11 mouse cellular contexts compared by ENCODE assay signal in the genomic region with DNA sequence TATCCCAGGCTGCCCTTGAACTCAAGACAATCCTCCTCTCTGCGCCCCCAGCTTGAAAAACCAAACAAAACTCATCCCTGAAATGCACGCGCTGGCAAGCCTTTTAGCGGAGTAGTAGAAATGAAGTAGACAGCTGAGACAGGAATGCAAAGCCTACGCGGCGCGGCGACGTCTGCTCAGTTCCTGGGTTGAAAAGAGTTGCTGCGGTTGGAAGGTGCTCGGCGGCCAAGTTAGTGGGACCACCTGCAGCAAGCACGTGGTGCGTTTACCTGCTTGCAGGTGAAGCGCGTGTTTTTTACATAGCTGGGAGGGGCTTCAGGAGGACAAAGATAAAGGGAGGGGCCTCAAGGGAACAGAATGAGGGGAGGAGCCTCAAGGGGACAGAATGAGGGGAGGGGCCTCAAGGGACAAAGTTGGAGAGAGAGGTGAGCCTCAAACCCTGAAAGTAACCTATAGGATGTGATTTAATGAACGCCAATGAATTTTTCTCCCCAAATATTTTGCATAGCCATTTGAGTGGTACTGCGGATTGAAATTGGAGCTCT. TPM values are rescaled to one million over a fixed set of nuclear protein-coding genes. Genes with fewer than 3 reads are reported as not detected.
DNase-seq lines count a peak whose midpoint lies in the region; ATAC-seq and TF ChIP-seq lines count a peak whose summit lies in the region.
"Had no signal": no experiment of that assay in that cellular context is flagged by ENCODE, and none has a peak within 500 bp of the region (broad histone marks: within the 10 kb centered on the region; RNA-seq: fewer than 3 reads in every experiment).

No protein-coding gene starts in this region.

- no peaks in the 10 kb centered on the region for H3K9me3 ChIP-seq in heart, embryonic 12.5 days (replicated peaks)
- H3K9me3 ChIP-seq in midbrain, embryonic 13.5 days, result no peaks in the 10 kb centered on the region
- no peaks in the 10 kb centered on the region for H3K9me3 ChIP-seq in midbrain, embryonic 14.5 days (ENCODE audit: control insufficient read depth, low read length)
- H3K9me3 ChIP-seq in forebrain, embryonic 16.5 days (ENCODE audit: control insufficient read depth, low read length), result no peaks in the 10 kb centered on the region
- no peaks in the 10 kb centered on the region for H3K9me3 ChIP-seq in neural tube, embryonic 12.5 days

- ATAC-seq in heart, embryonic 12.5 days (ENCODE audit: insufficient number of reproducible peaks, low FRiP score), result no peak
- ATAC-seq in midbrain, embryonic 13.5 days, result no peak
- no peak for ATAC-seq in midbrain, embryonic 14.5 days (ENCODE audit: low FRiP score, low TSS enrichment)
- ATAC-seq in forebrain, embryonic 16.5 days, result no peak
- ATAC-seq in neural tube, embryonic 12.5 days (ENCODE audit: low FRiP score, low read depth), result no peak

- H3K27me3 ChIP-seq in heart, embryonic 12.5 days (replicated peaks), result peaks cover 44% of the 10 kb centered on the region
- peaks cover 52% of the 10 kb centered on the region for H3K27me3 ChIP-seq in midbrain, embryonic 13.5 days
- peaks cover 40% of the 10 kb centered on the region for H3K27me3 ChIP-seq in midbrain, embryonic 14.5 days (ENCODE audit: control insufficient read depth, insufficient read depth, low read length)
- H3K27me3 ChIP-seq in forebrain, embryonic 16.5 days (replicated peaks; ENCODE audit: control insufficient read depth, insufficient read depth, low read length), result peaks cover 32% of the 10 kb centered on the region
- H3K27me3 ChIP-seq in neural tube, embryonic 12.5 days (replicated peaks), result peaks cover 49% of the 10 kb centered on the region
- peaks cover 28% of the 10 kb centered on the region for H3K27me3 ChIP-seq in thymus, adult 2 months (ENCODE audit: control insufficient read depth, insufficient read depth, low read length)

- peak overlapping the region; percentile 46; the same call in 1 of the 2 replicates for H3K9ac ChIP-seq in heart, embryonic 12.5 days
- H3K9ac ChIP-seq in midbrain, embryonic 13.5 days (replicated peaks), result no peak overlapping the region
- no peak overlapping the region for H3K9ac ChIP-seq in midbrain, embryonic 14.5 days (replicated peaks; ENCODE audit: low read length)
- H3K9ac ChIP-seq in forebrain, embryonic 16.5 days (replicated peaks; ENCODE audit: low read depth, low read length), result no peak overlapping the region
- H3K9ac ChIP-seq in neural tube, embryonic 12.5 days, result no peak overlapping the region

- TF ChIP-seq CTCF in thymus, adult 2 months (IDR thresholded peaks at IDR 0.05; ENCODE audit: borderline replicate concordance, control insufficient read depth, extremely low read depth, insufficient read depth, low read length, poor library complexity), result no peak

- H3K27ac ChIP-seq in heart, embryonic 12.5 days (ENCODE audit: poor library complexity, severe bottlenecking), result no peak overlapping the region
- H3K27ac ChIP-seq in midbrain, embryonic 13.5 days, result no peak overlapping the region
- no peak overlapping the region for H3K27ac ChIP-seq in midbrain, embryonic 14.5 days (replicated peaks; ENCODE audit: low read depth, low read length)
- no peak overlapping the region for H3K27ac ChIP-seq in forebrain, embryonic 16.5 days (ENCODE audit: low read length)
- no peak overlapping the region for H3K27ac ChIP-seq in neural tube, embryonic 12.5 days
- H3K27ac ChIP-seq in thymus, adult 2 months (ENCODE audit: control insufficient read depth, insufficient read depth, low read length), result no peak overlapping the region

- H3K4me1 ChIP-seq in heart, embryonic 12.5 days (replicated peaks), result peaks cover 27% of the 10 kb centered on the region
- peaks cover 27% of the 10 kb centered on the region for H3K4me1 ChIP-seq in midbrain, embryonic 13.5 days (replicated peaks)
- H3K4me1 ChIP-seq in midbrain, embryonic 14.5 days (ENCODE audit: control insufficient read depth, insufficient read depth, low read length), result peaks cover 20% of the 10 kb centered on the region; the same call in 1 of the 2 replicates
- peaks cover 21% of the 10 kb centered on the region for H3K4me1 ChIP-seq in forebrain, embryonic 16.5 days (replicated peaks; ENCODE audit: control insufficient read depth, insufficient read depth, low read length)
- H3K4me1 ChIP-seq in neural tube, embryonic 12.5 days, result peaks cover 24% of the 10 kb centered on the region
- H3K4me1 ChIP-seq in thymus, adult 2 months (replicated peaks; ENCODE audit: control insufficient read depth, insufficient read depth, low read length), result peaks cover 18% of the 10 kb centered on the region

- TF ChIP-seq POLR2A in thymus, adult 2 months (IDR thresholded peaks at IDR 0.05; ENCODE audit: control insufficient read depth, extremely low read depth, insufficient read depth, low read length, poor library complexity), result no peak

- WGBS in heart, embryonic 12.5 days, result 12% methylated on average over 19 of the region's 19 CpGs
- WGBS in midbrain, embryonic 13.5 days, result 13% methylated on average over 19 of the region's 19 CpGs
- 12% methylated on average over 19 of the region's 19 CpGs for WGBS in midbrain, embryonic 14.5 days
- WGBS in forebrain, embryonic 16.5 days, result 11% methylated on average over 19 of the region's 19 CpGs
- WGBS in neural tube, embryonic 12.5 days, result 11% methylated on average over 19 of the region's 19 CpGs
- WGBS in thymus, adult 2 months, result 58% methylated on average over 19 of the region's 19 CpGs

- no peak for DNase-seq in heart, adult 18-20 months
- DNase-seq in midbrain, embryonic 14.5 days, result no peak
- no peak for DNase-seq in thymus, adult 2 months
- DNase-seq in frontal cortex, postnatal 36 days (ENCODE audit: low spot score in 2 of 2), result no peak
- DNase-seq: adrenal gland, postnatal 14 days; cerebellum, postnatal 25 days had no signal

- H3K36me3 ChIP-seq in heart, embryonic 12.5 days, result no peaks in the 10 kb centered on the region
- no peaks in the 10 kb centered on the region for H3K36me3 ChIP-seq in midbrain, embryonic 13.5 days
- no peaks in the 10 kb centered on the region for H3K36me3 ChIP-seq in midbrain, embryonic 14.5 days (ENCODE audit: control insufficient read depth, insufficient read depth, low read length)
- H3K36me3 ChIP-seq in forebrain, embryonic 16.5 days (ENCODE audit: control insufficient read depth, insufficient read depth), result no peaks in the 10 kb centered on the region
- no peaks in the 10 kb centered on the region for H3K36me3 ChIP-seq in neural tube, embryonic 12.5 days
- no peaks in the 10 kb centered on the region for H3K36me3 ChIP-seq in thymus, adult 2 months (ENCODE audit: control insufficient read depth, insufficient read depth, low read length)

- H3K4me2 ChIP-seq in heart, embryonic 12.5 days, result peak overlapping the region; percentile 59
- 0 out of 2 replicates have a peak overlapping the region, but pooled peaks have one; percentile 15 for H3K4me2 ChIP-seq in midbrain, embryonic 13.5 days (replicated peaks)
- no peak overlapping the region for H3K4me2 ChIP-seq in midbrain, embryonic 14.5 days (ENCODE audit: low read length)
- H3K4me2 ChIP-seq in forebrain, embryonic 16.5 days (ENCODE audit: low read length), result peak overlapping the region; percentile 3; the same call in 1 of the 2 replicates
- peak overlapping the region; percentile 23; the same call in 1 of the 2 replicates for H3K4me2 ChIP-seq in neural tube, embryonic 12.5 days (replicated peaks)

- peak overlapping the region; percentile 28 for H3K4me3 ChIP-seq in heart, embryonic 12.5 days
- no peak overlapping the region for H3K4me3 ChIP-seq in midbrain, embryonic 13.5 days (replicated peaks)
- H3K4me3 ChIP-seq in midbrain, embryonic 14.5 days (replicated peaks; ENCODE audit: low read depth, low read length), result no peak overlapping the region
- H3K4me3 ChIP-seq in forebrain, embryonic 16.5 days (replicated peaks; ENCODE audit: low read length), result no peak overlapping the region
- H3K4me3 ChIP-seq in neural tube, embryonic 12.5 days, result no peak overlapping the region
- no peak overlapping the region for H3K4me3 ChIP-seq in thymus, adult 2 months (ENCODE audit: control insufficient read depth, insufficient read depth, low read length)

RNA-seq across cellular contexts. Expression of a gene that starts 3.1 kb away (rescaled TPM):
- 4.3 and 6.1 TPM in 2 replicates for polyA plus RNA-seq in heart, embryonic 12.5 days (2016; fragmentation: Nextera tagmentation; extraction: Ambion mirVana)
- total RNA-seq in heart, adult 18-20 months (2021), result 1 to 10 TPM; 1.5 to 2.2 TPM
- 33.0 and 33.9 TPM in 2 replicates for polyA plus RNA-seq in midbrain, embryonic 13.5 days (2015; fragmentation: Nextera tagmentation; extraction: Ambion mirVana)
- polyA plus RNA-seq in midbrain, embryonic 14.5 days (2014; fragmentation: Nextera tagmentation; extraction: Ambion mirVana), result 23.7 and 31.9 TPM in 2 replicates
- polyA plus RNA-seq in forebrain, embryonic 16.5 days (2015; fragmentation: Nextera tagmentation; extraction: Ambion mirVana), result 51.2 and 52.7 TPM in 2 replicates
- polyA plus RNA-seq in neural tube, embryonic 12.5 days (2016; fragmentation: Nextera tagmentation; extraction: Ambion mirVana), result 27.8 and 27.9 TPM in 2 replicates
- polyA plus RNA-seq in thymus, adult 2 months (2012; rRNA removed), result 8.0 and 9.8 TPM in 2 replicates

RNA-seq across cellular contexts. Expression of a gene that starts 7.1 kb away (rescaled TPM):
- polyA plus RNA-seq in heart, embryonic 12.5 days (2016; fragmentation: Nextera tagmentation; extraction: Ambion mirVana), result 4.5 and 4.6 TPM in 2 replicates
- 1 to 10 TPM in 1 of 2 experiments, under 1 TPM in 1; 0.87 to 1.8 TPM for total RNA-seq in heart, adult 18-20 months (2021)
- 0.48 and 0.82 TPM in 2 replicates for polyA plus RNA-seq in midbrain, embryonic 13.5 days (2015; fragmentation: Nextera tagmentation; extraction: Ambion mirVana)
- 0.36 and 0.57 TPM in 2 replicates for polyA plus RNA-seq in midbrain, embryonic 14.5 days (2014; fragmentation: Nextera tagmentation; extraction: Ambion mirVana)
- polyA plus RNA-seq in forebrain, embryonic 16.5 days (2015; fragmentation: Nextera tagmentation; extraction: Ambion mirVana), result 0.65 and 0.66 TPM in 2 replicates
- 1.6 and 1.9 TPM in 2 replicates for polyA plus RNA-seq in neural tube, embryonic 12.5 days (2016; fragmentation: Nextera tagmentation; extraction: Ambion mirVana)
- 1.1 and 2.6 TPM in 2 replicates for polyA plus RNA-seq in thymus, adult 2 months (2012; rRNA removed)
- total RNA-seq: granulocyte monocyte progenitor cell, adult 5-6 weeks had no signal

RNA-seq across cellular contexts. Expression of a gene that starts 20.3 kb away (rescaled TPM):
- polyA plus RNA-seq in heart, embryonic 12.5 days (2016; fragmentation: Nextera tagmentation; extraction: Ambion mirVana), result 9.2 and 10.3 TPM in 2 replicates
- 10 to 100 TPM; 47.0 to 58.4 TPM for total RNA-seq in heart, adult 18-20 months (2021)
- 13.1 and 13.9 TPM in 2 replicates for polyA plus RNA-seq in midbrain, embryonic 13.5 days (2015; fragmentation: Nextera tagmentation; extraction: Ambion mirVana)
- 13.6 and 16.0 TPM in 2 replicates for polyA plus RNA-seq in midbrain, embryonic 14.5 days (2014; fragmentation: Nextera tagmentation; extraction: Ambion mirVana)
- 11.0 and 12.8 TPM in 2 replicates for polyA plus RNA-seq in forebrain, embryonic 16.5 days (2015; fragmentation: Nextera tagmentation; extraction: Ambion mirVana)
- polyA plus RNA-seq in neural tube, embryonic 12.5 days (2016; fragmentation: Nextera tagmentation; extraction: Ambion mirVana), result 10.4 and 12.3 TPM in 2 replicates
- polyA plus RNA-seq in thymus, adult 2 months (2012; rRNA removed), result 69.1 and 93.4 TPM in 2 replicates

RNA-seq across cellular contexts. Expression of a gene that starts 26.8 kb away (rescaled TPM):
- polyA plus RNA-seq in heart, embryonic 12.5 days (2016; fragmentation: Nextera tagmentation; extraction: Ambion mirVana), result 16.9 and 17.2 TPM in 2 replicates
- 1 to 10 TPM; 7.4 to 9.8 TPM for total RNA-seq in heart, adult 18-20 months (2021)
- polyA plus RNA-seq in midbrain, embryonic 13.5 days (2015; fragmentation: Nextera tagmentation; extraction: Ambion mirVana), result 40.7 and 50.1 TPM in 2 replicates
- 11.2 and 19.4 TPM in 2 replicates for polyA plus RNA-seq in midbrain, embryonic 14.5 days (2014; fragmentation: Nextera tagmentation; extraction: Ambion mirVana)
- 43.0 and 54.9 TPM in 2 replicates for polyA plus RNA-seq in forebrain, embryonic 16.5 days (2015; fragmentation: Nextera tagmentation; extraction: Ambion mirVana)
- polyA plus RNA-seq in neural tube, embryonic 12.5 days (2016; fragmentation: Nextera tagmentation; extraction: Ambion mirVana), result 35.9 and 40.0 TPM in 2 replicates
- polyA plus RNA-seq in thymus, adult 2 months (2012; rRNA removed), result 390 and 404 TPM in 2 replicates

RNA-seq across cellular contexts. Expression of a gene that starts 43.1 kb away (rescaled TPM):
- polyA plus RNA-seq in heart, embryonic 12.5 days (2016; fragmentation: Nextera tagmentation; extraction: Ambion mirVana), result 1,481 and 1,517 TPM in 2 replicates
- 100 to 1,000 TPM; 138 to 153 TPM for total RNA-seq in heart, adult 18-20 months (2021)
- 1,161 and 1,231 TPM in 2 replicates for polyA plus RNA-seq in midbrain, embryonic 13.5 days (2015; fragmentation: Nextera tagmentation; extraction: Ambion mirVana)
- polyA plus RNA-seq in midbrain, embryonic 14.5 days (2014; fragmentation: Nextera tagmentation; extraction: Ambion mirVana), result 1,095 and 1,120 TPM in 2 replicates
- polyA plus RNA-seq in forebrain, embryonic 16.5 days (2015; fragmentation: Nextera tagmentation; extraction: Ambion mirVana), result 1,178 and 1,185 TPM in 2 replicates
- 1,299 and 1,329 TPM in 2 replicates for polyA plus RNA-seq in neural tube, embryonic 12.5 days (2016; fragmentation: Nextera tagmentation; extraction: Ambion mirVana)
- polyA plus RNA-seq in thymus, adult 2 months (2012; rRNA removed), result 3,866 and 5,106 TPM in 2 replicates
